Mouse (Mus musculus) kidney, embryonic 14.5 days (tissue): ENCODE measurements around the gene Marveld1. TPM values are rescaled to one million over a fixed set of nuclear protein-coding genes. Genes with fewer than 3 reads are reported as not detected.
A peak's percentile ranks its signal among the peaks of the same experiment; 100 is the strongest.

Experiments
- ATAC-seq: fragments of 200-750 bp; cut with Nextera tagmentation; 2 replicates; pipeline ENCODE4 v1.8.0; 2017; ENCODE audit warnings: moderate number of reproducible peaks, mild to moderate bottlenecking, moderate TSS enrichment, moderate library complexity; ENCODE audit not compliant: low FRiP score, low TSS enrichment
- H3K27ac ChIP-seq: fragments of 300-500 bp; sonication (generic); 2 replicates; pipeline ENCODE4 v1.5.1; 2014; ENCODE audit warnings: low read depth, mild to moderate bottlenecking, low read length, moderate library complexity, mixed read lengths
- H3K27me3 ChIP-seq: fragments of 300-500 bp; sonication (generic); 2 replicates; pipeline ENCODE4 v1.6.1; 2014; ENCODE audit warnings: mild to moderate bottlenecking, low read length; ENCODE audit not compliant: control insufficient read depth, insufficient read depth
- H3K36me3 ChIP-seq: fragments of 300-500 bp; sonication (generic); 2 replicates; pipeline ENCODE4 v1.6.1; 2014; ENCODE audit warnings: low read length, mixed read lengths; ENCODE audit not compliant: control insufficient read depth, insufficient read depth
- H3K4me1 ChIP-seq: fragments of 300-500 bp; sonication (generic); 2 replicates; pipeline ENCODE4 v1.6.1; 2014; ENCODE audit warnings: low read length, mixed read lengths; ENCODE audit not compliant: control insufficient read depth, insufficient read depth
- H3K4me2 ChIP-seq: fragments of 300-500 bp; sonication (generic); replicated peaks from 2 replicates; pipeline ENCODE4 v1.6.1; 2014; ENCODE audit warnings: low read depth, mild to moderate bottlenecking, low read length
- H3K4me3 ChIP-seq: fragments of 300-500 bp; sonication (generic); 2 replicates; pipeline ENCODE4 v1.5.1; 2014; ENCODE audit warnings: mild to moderate bottlenecking, low read length
- H3K9ac ChIP-seq: fragments of 300-500 bp; sonication (generic); 2 replicates; pipeline ENCODE4 v1.6.1; 2014; ENCODE audit warnings: low read depth, mild to moderate bottlenecking, low read length, moderate library complexity
- H3K9me3 ChIP-seq: fragments of 300-500 bp; sonication (generic); 2 replicates; pipeline ENCODE4 v1.6.1; 2016; ENCODE audit warnings: low read length; ENCODE audit not compliant: control insufficient read depth
- WGBS: fragments of 180-500 bp; shearing (Covaris S2); extraction: QIAGEN DNeasy Blood & Tissue Kit; methylation state at CpG from one replicate; pipeline ENCODE4 v1.1.7; 2014; 5-methylcytosine and 5-hydroxymethylcytosine counted together
- polyA plus RNA-seq: library from polyadenylated mRNA; unstranded; fragments of >200 nt; fragmentation: Nextera tagmentation; extraction: Ambion mirVana; gene quantifications from 2 replicates; pipeline ENCODE4 v1.2.1, GENCODE M21; 2014

Marveld1 gene
- polyA plus RNA-seq, 1 experiment from 2014 or later: 9.6 TPM

DNA sequence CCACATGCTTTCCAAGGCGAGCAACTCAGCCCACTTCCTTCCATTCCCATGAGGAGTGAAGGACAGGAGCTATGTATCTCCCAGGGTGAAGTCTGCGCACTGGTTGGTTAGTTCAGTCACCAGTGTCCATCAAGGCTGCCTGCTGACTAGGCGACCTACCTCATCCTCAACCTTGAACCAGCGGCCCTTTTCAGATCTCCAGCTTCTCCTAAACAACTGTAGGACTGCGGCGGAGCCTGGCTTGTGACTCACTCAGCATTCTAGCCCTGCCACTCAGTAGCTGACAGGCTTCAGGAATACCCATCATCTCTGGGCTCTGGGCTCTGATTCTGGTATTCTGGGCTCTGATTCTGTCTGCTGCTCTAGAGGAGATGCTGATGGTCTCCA lies 21.0 kb upstream of the Marveld1 start:
- no peaks in the 10 kb centered on the region for H3K27me3 ChIP-seq
- H3K4me2 ChIP-seq: no peak overlapping the region
- H3K4me3 ChIP-seq: no peak overlapping the region
- peaks cover 33% of the 10 kb centered on the region for H3K36me3 ChIP-seq
- H3K27ac ChIP-seq: no peak overlapping the region
- peaks cover 2% of the 10 kb centered on the region; the same call in 1 of the 2 replicates for H3K4me1 ChIP-seq
- no peak for ATAC-seq
- 93% methylated on average over 6 of the region's 6 CpGs for WGBS
- no peak overlapping the region for H3K9ac ChIP-seq
- H3K9me3 ChIP-seq: no peaks in the 10 kb centered on the region

DNA sequence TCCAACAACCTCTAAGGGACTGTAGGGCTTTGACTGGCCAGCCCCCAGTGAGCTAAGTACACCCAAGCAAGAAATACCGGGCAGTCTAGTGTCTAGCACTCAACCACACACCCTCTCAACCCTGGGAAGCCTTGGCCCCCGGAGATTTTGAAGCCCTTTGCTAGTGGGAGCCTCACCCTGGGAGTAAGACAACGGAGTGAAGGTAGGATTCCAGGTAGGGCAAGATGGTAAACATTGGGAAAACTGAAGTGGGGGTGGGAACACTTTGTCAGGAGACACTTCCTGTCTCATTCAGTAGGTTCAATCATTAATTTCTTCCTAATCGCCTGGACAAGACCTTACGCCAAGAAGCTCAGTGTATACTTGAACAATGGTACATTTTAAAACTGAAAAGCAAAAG lies 20.2 kb upstream of the Marveld1 start:
- no peak overlapping the region for H3K9ac ChIP-seq
- no peaks in the 10 kb centered on the region for H3K9me3 ChIP-seq
- H3K4me2 ChIP-seq: no peak overlapping the region
- H3K4me1 ChIP-seq: peaks cover 2% of the 10 kb centered on the region; the same call in 1 of the 2 replicates
- peaks cover 25% of the 10 kb centered on the region for H3K36me3 ChIP-seq
- no peak for ATAC-seq
- H3K27ac ChIP-seq: no peak overlapping the region
- no peak overlapping the region for H3K4me3 ChIP-seq
- H3K27me3 ChIP-seq: no peaks in the 10 kb centered on the region
- 90% methylated on average over 5 of the region's 5 CpGs for WGBS

DNA sequence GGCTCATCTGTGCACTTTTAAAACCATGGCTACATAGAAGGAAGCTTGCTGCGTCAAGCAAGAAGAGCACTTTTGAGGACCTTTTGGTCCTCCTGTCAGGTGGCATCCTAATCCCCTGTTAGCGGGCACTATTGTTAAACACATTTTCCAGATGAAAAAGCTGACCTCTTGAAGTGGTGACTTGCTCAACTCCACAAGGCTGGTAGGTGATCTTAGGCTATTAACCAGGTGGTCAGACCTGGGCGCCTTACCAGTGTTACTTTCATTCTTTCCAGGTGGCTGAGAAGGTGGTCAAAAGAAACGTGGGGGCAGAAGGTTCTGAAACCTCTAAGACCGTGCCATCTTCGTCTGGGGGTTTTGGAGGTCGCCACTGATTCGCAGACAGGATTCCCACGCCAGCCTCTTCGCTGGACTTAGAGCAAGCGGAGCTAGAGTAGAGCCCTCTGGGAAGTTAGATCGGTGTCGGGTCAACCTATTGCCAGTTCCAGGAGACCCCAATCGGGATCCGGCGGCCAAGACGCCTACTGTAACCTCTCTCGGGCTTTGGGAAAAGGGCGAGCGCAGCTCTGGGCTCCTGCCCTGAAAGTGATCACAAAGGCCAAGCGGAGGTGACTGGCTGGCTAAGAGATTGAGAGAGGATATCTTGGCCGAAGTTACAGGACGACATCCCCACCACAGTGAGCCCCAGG lies 19.0 kb upstream of the Marveld1 start:
- Histone ChIP-seq H3K4me1 (peaks cover 2% of the 10 kb centered on the region; the same call in 1 of the 2 replicates), H3K27me3 (no peaks in the 10 kb centered on the region), H3K27ac (peak overlapping the region; percentile 64; the same call in 1 of the 2 replicates), H3K4me3 (peak overlapping the region; percentile 56), H3K9ac (peak overlapping the region; percentile 67), H3K9me3 (no peaks in the 10 kb centered on the region), H3K4me2 (peak overlapping the region; percentile 87), H3K36me3 (peaks cover 16% of the 10 kb centered on the region)
- ATAC-seq: peak; percentile 7; the same call in 1 of the 2 replicates
- WGBS: 5% methylated on average over 23 of the region's 23 CpGs

DNA sequence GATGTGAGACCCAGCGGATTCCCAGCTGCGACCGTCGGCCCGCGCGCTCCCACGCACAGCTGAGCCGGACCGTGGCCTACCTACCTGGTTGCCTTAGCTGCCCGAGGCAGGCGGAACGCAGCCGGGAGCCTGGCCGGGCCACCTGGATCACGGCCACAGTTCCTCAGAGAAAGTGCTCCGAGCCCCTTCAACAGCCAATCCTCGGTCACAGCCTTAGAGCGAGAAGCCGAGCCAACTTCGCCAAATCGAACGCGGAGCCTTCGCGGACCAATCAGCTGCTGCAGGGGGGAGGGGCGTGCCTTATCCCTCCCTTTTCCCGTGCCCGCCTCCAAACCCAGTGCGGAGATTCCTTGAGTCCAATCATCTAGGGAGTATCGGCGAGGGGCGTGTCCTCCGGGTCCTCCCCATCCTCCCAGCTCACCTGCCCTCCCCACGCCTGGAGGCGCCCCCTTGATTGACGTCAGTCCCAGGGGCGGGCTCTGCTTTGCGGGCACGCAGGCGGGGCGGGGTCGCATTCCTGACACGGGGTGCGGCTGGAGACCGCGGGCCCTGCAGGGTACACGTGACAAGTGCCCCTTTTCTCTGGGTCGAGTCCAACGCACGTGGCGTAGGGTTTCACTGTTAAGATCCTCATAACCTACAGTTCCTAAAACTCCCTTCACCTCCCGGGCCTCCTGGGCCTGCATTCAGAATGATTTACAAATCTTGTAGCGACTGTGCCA lies 18.3 kb upstream of the Marveld1 start, which contains the start of gene Avpi1:
Avpi1 (minus strand) TSS at position 273 of the 722 bp plus-strand sequence.
- under 1% methylated on average over 54 of the region's 54 CpGs for WGBS
- Histone ChIP-seq H3K27ac (peak within 1 kb of the TSS; percentile 83), H3K36me3 (peaks cover 10% of the 10 kb centered on the region), H3K27me3 (no peaks in the 10 kb centered on the region), H3K4me3 (peak within 1 kb of the TSS; percentile 56), H3K4me2 (peak within 1 kb of the TSS; percentile 87), H3K9me3 (no peaks in the 10 kb centered on the region), H3K4me1 (peaks cover 2% of the 10 kb centered on the region; the same call in 1 of the 2 replicates), H3K9ac (peak within 1 kb of the TSS; percentile 67)
- peak; percentile 98 for ATAC-seq

DNA sequence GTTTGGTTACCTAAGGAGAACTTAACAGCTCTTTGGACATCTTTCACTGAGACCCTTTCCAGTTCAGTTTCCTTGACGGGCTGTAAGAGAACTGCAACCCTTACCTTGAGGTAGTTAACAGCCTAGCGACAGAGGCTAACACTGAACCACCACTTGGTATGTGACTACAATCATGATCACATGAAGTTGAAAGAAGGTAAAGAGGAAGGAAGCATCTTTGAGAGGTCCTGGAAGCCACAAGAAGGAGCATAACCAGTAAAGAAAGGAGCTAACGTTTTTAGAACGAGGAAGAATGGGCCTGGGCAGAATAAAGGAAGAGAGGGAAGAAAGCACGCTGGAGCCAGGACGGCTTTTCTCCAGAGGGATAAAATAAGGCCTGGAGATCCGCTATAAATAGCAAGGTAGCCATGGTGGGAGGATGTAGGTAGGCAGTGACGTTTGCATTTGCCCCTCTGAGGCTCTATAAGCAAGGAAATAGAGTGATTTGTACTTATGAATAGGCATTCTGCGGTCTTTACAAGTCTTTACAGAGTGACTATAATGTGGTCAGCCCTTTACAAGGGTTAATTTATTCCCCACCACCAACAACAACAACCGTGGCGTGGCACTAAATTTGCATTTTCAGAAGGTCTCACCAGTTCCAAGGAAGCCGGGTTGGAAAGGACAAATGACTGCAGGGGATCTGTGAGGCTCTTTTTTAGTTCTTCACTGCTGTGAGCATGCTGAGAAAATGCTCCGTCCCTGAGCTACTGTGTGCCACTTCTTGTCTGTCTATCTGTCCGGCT lies 17.5 kb upstream of the Marveld1 start:
- peak overlapping the region; percentile 83 for H3K27ac ChIP-seq
- no peaks in the 10 kb centered on the region for H3K9me3 ChIP-seq
- H3K36me3 ChIP-seq: peaks cover 2% of the 10 kb centered on the region; the same call in 1 of the 2 replicates
- ATAC-seq: no peak; the same call in 1 of the 2 replicates
- H3K27me3 ChIP-seq: no peaks in the 10 kb centered on the region
- 38% methylated on average over 14 of the region's 14 CpGs for WGBS
- H3K4me3 ChIP-seq: peak overlapping the region; percentile 56
- H3K9ac ChIP-seq: peak overlapping the region; percentile 67
- H3K4me2 ChIP-seq: peak overlapping the region; percentile 87
- peaks cover 2% of the 10 kb centered on the region; the same call in 1 of the 2 replicates for H3K4me1 ChIP-seq

DNA sequence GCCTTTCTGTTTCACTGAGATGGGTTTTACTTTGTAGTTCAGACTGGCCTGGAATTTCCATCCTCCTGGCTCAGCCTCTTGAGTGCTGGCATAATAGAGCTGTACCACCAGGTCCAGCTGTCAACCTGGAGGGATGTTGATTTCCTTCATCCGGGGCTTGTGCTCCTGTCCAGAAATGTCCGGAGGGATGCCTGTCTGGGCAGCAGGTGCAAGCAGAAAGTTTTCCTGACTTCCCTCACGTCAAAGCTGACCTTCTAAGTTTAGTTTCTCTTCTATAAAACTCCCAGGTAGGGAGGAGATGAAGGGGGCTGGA lies 16.9 kb upstream of the Marveld1 start:
- Histone ChIP-seq H3K9me3 (no peaks in the 10 kb centered on the region), H3K36me3 (no peaks in the 10 kb centered on the region), H3K4me1 (peaks cover 2% of the 10 kb centered on the region; the same call in 1 of the 2 replicates), H3K27me3 (no peaks in the 10 kb centered on the region), H3K4me2 (no peak overlapping the region), H3K9ac (no peak overlapping the region), H3K4me3 (no peak overlapping the region), H3K27ac (no peak overlapping the region)
- 57% methylated on average over 3 of the region's 3 CpGs for WGBS
- ATAC-seq: no peak

DNA sequence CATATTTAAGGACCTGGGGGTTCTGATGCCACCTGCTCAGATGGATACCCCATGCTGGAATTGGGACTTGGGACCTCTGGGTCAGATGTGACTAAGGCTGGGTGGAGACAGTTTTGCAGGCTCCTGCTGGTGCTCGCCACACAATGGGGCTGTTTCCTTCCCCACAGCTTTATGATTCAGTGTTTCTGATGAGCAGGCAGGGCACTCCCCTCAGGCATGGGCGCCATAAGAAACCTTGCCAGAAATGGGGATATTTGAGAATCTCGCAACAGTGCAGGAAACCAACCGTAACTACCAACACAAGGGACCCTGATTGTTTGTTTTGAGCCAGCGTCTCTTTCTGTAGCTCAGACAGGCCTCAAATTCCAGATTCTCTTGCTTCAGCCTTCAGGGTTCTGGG lies 16.1 kb upstream of the Marveld1 start:
- Histone ChIP-seq H3K4me2 (no peak overlapping the region), H3K27ac (no peak overlapping the region), H3K36me3 (no peaks in the 10 kb centered on the region), H3K4me1 (peaks cover 2% of the 10 kb centered on the region; the same call in 1 of the 2 replicates), H3K27me3 (no peaks in the 10 kb centered on the region), H3K4me3 (no peak overlapping the region), H3K9me3 (no peaks in the 10 kb centered on the region), H3K9ac (no peak overlapping the region)
- 49% methylated on average over 5 of the region's 5 CpGs for WGBS
- no peak for ATAC-seq

DNA sequence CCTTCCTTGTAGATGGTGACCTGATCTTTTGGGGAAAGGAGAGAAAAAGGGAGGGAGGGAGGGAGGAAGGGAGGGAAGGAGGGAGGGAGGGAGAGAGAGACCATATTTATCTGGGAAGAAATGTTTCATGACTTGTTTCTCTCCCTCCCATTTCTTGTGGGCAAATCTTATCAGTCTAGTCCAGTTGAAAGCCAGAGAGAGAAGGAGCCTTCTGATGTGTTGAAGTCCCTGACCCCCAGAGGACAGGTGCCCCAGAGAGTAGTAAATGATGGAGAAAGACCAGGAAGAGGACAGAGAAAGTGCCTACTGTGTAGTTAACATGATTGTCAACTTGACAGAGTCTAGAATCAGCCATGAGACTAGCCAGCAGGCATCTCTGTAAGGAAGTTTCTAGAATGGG lies 12.1 kb upstream of the Marveld1 start:
- Histone ChIP-seq H3K36me3 (no peaks in the 10 kb centered on the region), H3K4me3 (no peak overlapping the region), H3K9ac (no peak overlapping the region), H3K9me3 (no peaks in the 10 kb centered on the region), H3K4me2 (no peak overlapping the region), H3K27ac (no peak overlapping the region), H3K4me1 (no peaks in the 10 kb centered on the region), H3K27me3 (no peaks in the 10 kb centered on the region)
- no peak for ATAC-seq
